Mouse (Mus musculus) liver, embryonic 11.5 days (tissue): ENCODE data around the gene Mta1. TPM values are rescaled to one million over a fixed set of nuclear protein-coding genes. Genes with fewer than 3 reads are reported as not detected.

Source experiments
- ATAC-seq: fragments of 200-750 bp; cut with Nextera tagmentation; replicated peaks from 2 replicates; pipeline ENCODE4 v1.8.0; 2017; ENCODE audit warnings: moderate number of reproducible peaks, mild to moderate bottlenecking, moderate TSS enrichment, moderate library complexity; ENCODE audit not compliant: low FRiP score
- DNase-seq: peaks from one replicate; pipeline ENCODE4 v3.0.0-alpha.2; 2017; ENCODE audit warnings: low spot score
- H3K27ac ChIP-seq: fragments of 300-500 bp; sonication (generic); 2 replicates; pipeline ENCODE4 v1.5.1; 2014; ENCODE audit warnings: mild to moderate bottlenecking, low read depth, low read length, control low read depth
- H3K27me3 ChIP-seq: fragments of 300-500 bp; sonication (generic); replicated peaks from 2 replicates; pipeline ENCODE4 v1.6.1; 2014; ENCODE audit warnings: low read length, mixed read lengths; ENCODE audit not compliant: control insufficient read depth, insufficient read depth
- H3K36me3 ChIP-seq: fragments of 300-500 bp; sonication (generic); 2 replicates; pipeline ENCODE4 v1.6.1; 2014; ENCODE audit warnings: mild to moderate bottlenecking, low read length, moderate library complexity, mixed read lengths; ENCODE audit not compliant: control insufficient read depth, insufficient read depth
- H3K4me1 ChIP-seq: fragments of 300-500 bp; sonication (generic); replicated peaks from 2 replicates; pipeline ENCODE4 v1.6.1; 2014; ENCODE audit warnings: low read length, mixed read lengths; ENCODE audit not compliant: control insufficient read depth, insufficient read depth
- H3K4me2 ChIP-seq: fragments of 300-500 bp; sonication (generic); 2 replicates; pipeline ENCODE4 v1.6.1; 2014; ENCODE audit warnings: mild to moderate bottlenecking, control low read depth, moderate library complexity
- H3K4me3 ChIP-seq: fragments of 300-500 bp; sonication (generic); 2 replicates; pipeline ENCODE4 v1.5.1; 2014; ENCODE audit warnings: low read depth, low read length, control low read depth
- H3K9ac ChIP-seq: fragments of 300-500 bp; sonication (generic); 2 replicates; pipeline ENCODE4 v1.6.1; 2014; ENCODE audit warnings: low read depth, low read length, control low read depth
- H3K9me3 ChIP-seq: fragments of 300-500 bp; sonication (generic); 2 replicates; pipeline ENCODE4 v1.6.1; 2016; ENCODE audit warnings: low read length, inconsistent platforms, mixed read lengths; ENCODE audit not compliant: control insufficient read depth
- WGBS: fragments of 180-500 bp; shearing (Covaris S2); extraction: QIAGEN DNeasy Blood & Tissue Kit; methylation state at CpG from one replicate; pipeline ENCODE4 v1.1.7; 2014; 5-methylcytosine and 5-hydroxymethylcytosine counted together
- polyA plus RNA-seq: library from polyadenylated mRNA; unstranded; fragments of >200 nt; fragmentation: Nextera tagmentation; extraction: Ambion mirVana; gene quantifications from 2 replicates; pipeline ENCODE4 v1.2.1, GENCODE M21; 2014

Mta1 gene
- 17.7 and 19.2 TPM in 2 replicates for polyA plus RNA-seq

DNA sequence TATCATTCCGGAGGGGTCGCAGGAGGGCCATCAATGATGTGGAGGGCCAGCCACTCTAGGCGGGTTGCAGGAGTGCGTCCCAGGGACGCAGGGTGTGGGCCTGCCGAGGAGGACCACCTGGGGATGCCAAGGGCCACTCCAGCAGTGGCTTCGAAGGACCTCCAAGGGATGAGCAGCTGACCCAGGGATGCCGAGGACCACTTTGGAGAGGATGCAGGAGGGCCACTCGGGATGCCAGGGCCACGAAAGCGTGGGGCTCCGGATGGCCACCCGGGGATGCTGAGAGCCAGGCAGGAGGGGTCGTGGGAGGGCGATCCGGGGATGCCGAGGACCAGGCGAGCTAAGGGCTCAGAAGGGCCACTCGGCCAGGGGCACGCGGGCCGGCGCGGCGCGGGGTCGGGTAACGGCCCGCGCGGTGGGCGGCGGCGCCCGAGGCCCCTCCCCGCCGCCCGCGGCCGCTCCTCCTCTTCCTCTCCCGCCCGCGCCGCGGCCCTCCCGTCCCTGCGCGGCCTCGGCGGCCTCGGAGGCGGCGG lies at the start of gene Mta1:
TSS of gene Mta1 (plus strand) at position 530 of the 533 bp plus-strand sequence.
- 3% methylated on average over 42 of the region's 53 CpGs for WGBS
- Histone ChIP-seq H3K4me3 (peak within 1 kb of the TSS; percentile 100), H3K27me3 (no peaks in the 10 kb centered on the region), H3K9me3 (no peaks in the 10 kb centered on the region), H3K27ac (peak within 1 kb of the TSS; percentile 93), H3K9ac (peak within 1 kb of the TSS; percentile 100), H3K4me1 (peaks cover 29% of the 10 kb centered on the region), H3K36me3 (peaks cover 10% of the 10 kb centered on the region), H3K4me2 (peak within 1 kb of the TSS; percentile 94)
- peak; percentile 74 for ATAC-seq
- peak; percentile 64 for DNase-seq

DNA sequence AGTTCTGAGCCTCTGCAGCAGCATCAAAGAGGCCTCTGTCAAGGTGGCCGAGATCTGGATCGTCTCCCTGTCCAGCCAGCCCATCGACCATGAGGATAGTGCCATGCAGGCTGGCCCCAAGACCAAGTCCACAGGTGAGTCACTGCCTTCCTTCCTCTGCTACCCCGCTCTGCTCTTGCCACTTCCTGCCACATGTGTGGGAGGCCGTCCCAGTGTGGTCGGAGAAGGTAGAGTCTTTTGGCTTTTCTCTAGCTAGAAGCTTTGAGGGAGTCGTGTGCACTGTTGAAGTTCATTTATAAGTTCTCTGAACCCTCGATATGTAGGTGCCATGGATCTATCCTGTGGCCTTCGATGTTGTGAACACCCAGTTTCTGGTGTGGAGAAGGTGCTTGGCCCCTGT lies 48.2 kb upstream of the Mta1 start:
- H3K27ac ChIP-seq, result no peak overlapping the region
- H3K27me3 ChIP-seq, result no peaks in the 10 kb centered on the region
- peaks cover 7% of the 10 kb centered on the region; the same call in 1 of the 2 replicates for H3K36me3 ChIP-seq
- H3K9ac ChIP-seq, result no peak overlapping the region
- DNase-seq (no peak), ATAC-seq (no peak)
- no peaks in the 10 kb centered on the region for H3K9me3 ChIP-seq
- no peak overlapping the region for H3K4me2 ChIP-seq
- no peak overlapping the region for H3K4me3 ChIP-seq
- 82% methylated on average over 9 of the region's 9 CpGs for WGBS
- H3K4me1 ChIP-seq, result no peaks in the 10 kb centered on the region

DNA sequence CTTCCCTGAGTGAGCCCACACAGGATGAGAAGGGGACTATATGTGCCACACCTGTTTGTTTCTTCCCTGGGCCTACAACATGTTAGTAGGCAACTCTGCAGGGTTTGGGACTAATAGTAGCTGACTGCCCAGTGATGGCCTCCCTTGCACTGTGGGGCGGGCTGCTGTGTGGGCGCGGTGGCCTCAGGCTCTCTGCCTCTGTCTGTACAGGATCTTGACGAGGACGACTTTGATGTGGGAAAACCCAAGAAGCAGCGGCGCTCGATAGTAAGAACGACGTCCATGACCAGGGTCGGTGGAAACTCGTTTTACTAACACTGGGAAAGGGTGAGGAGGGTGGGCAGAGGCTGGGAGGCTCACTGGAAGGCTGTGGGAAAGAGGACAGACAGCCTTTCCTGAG lies 47.4 kb upstream of the Mta1 start:
- H3K9me3 ChIP-seq, result no peaks in the 10 kb centered on the region
- no peak for ATAC-seq
- H3K9ac ChIP-seq, result no peak overlapping the region
- 88% methylated on average over 12 of the region's 12 CpGs for WGBS
- no peaks in the 10 kb centered on the region for H3K27me3 ChIP-seq
- no peaks in the 10 kb centered on the region for H3K4me1 ChIP-seq
- no peak overlapping the region for H3K4me3 ChIP-seq
- H3K36me3 ChIP-seq, result peaks cover 7% of the 10 kb centered on the region; the same call in 1 of the 2 replicates
- H3K4me2 ChIP-seq, result no peak overlapping the region
- no peak overlapping the region for H3K27ac ChIP-seq
- no peak for DNase-seq

DNA sequence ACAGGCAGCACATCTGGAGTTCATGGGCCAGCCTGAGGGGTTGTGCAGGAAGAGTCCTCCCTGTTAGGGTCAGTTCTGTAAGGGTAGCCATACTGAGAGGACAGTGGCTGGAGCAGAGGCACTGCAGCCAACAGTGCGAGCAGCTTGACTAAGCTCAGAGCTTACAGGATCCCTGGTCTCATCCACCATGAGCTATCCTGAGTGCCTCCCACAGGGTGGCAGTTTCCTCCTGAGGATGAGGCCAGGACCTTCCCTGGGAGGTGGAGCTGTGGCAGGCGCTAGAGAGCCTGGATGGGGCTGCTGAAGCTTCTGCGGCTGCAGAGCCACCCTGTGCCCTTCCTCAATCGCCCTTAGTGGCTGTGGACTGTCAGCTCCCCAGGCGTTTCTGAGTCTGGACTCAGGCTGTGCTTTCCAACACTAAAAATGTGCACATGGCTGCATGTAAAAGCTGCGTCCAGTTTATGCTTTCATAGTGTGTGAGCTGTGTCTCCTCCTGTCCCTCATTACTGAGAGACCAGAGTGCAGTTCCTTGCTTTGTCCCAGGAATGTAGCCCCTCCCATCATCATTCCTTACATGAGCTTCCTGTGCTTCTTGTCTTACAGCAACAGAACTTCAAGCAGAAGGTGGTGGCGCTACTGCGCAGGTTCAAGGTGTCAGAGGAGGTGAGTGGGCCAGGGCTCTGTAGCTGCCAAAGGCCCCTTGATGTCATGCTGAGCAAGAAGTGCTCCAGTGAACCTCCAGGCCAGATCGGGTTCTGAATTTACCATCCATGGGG lies 46.3 kb upstream of the Mta1 start:
- 58% methylated on average over 9 of the region's 9 CpGs for WGBS
- Histone ChIP-seq H3K36me3 (peaks cover 7% of the 10 kb centered on the region; the same call in 1 of the 2 replicates), H3K4me1 (no peaks in the 10 kb centered on the region), H3K27ac (no peak overlapping the region), H3K4me2 (no peak overlapping the region), H3K27me3 (no peaks in the 10 kb centered on the region), H3K9ac (no peak overlapping the region), H3K4me3 (no peak overlapping the region), H3K9me3 (no peaks in the 10 kb centered on the region)
- DNase-seq (no peak), ATAC-seq (no peak)

DNA sequence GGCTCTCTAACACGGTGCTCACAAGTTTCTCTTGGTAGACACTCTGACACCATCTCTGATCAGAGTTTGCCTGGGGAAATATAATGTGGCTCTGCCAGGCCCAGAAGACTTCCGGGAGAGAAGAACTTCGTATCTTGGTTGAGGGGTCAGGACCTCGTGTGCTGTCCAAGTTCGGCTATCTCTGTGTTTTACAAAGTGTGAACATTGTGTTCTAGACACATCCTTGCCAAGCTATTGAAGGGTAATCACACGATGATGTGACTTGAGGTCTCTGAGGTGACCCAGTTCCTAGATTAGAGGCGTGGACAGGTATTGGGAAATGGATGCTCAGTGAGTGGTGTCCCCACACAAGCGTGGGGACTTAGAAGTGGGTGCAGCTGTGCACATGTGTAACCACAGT lies 42.0 kb upstream of the Mta1 start:
- no peak overlapping the region for H3K9ac ChIP-seq
- no peak overlapping the region for H3K27ac ChIP-seq
- no peak overlapping the region for H3K4me3 ChIP-seq
- no peaks in the 10 kb centered on the region for H3K27me3 ChIP-seq
- H3K36me3 ChIP-seq, result peaks cover 16% of the 10 kb centered on the region
- no peak for ATAC-seq
- H3K9me3 ChIP-seq, result no peaks in the 10 kb centered on the region
- H3K4me2 ChIP-seq, result no peak overlapping the region
- no peak for DNase-seq
- H3K4me1 ChIP-seq, result peaks cover 10% of the 10 kb centered on the region
- WGBS, result 85% methylated on average over 8 of the region's 8 CpGs

DNA sequence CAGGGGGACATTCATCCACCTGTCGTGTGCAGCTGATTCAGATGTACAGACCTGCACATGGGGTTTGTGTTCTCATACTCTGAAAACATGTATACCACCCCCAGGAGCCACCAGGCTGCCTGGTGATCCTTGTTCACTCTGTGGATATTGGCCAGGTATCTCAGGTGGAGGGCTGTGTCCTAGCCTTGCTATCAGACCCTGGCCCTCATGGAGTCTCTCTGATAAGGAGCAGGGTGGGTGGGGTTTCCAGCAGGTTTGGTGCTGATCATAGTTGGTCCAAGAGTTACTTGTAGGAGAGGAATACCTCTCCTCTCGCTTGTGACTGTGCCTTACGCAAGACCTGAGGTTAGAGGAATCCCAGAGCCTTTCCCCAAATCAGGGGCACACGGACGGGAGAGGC lies 37.9 kb upstream of the Mta1 start:
- Histone ChIP-seq H3K4me3 (no peak overlapping the region), H3K27me3 (no peaks in the 10 kb centered on the region), H3K27ac (no peak overlapping the region), H3K9ac (no peak overlapping the region), H3K36me3 (peaks cover 25% of the 10 kb centered on the region), H3K9me3 (no peaks in the 10 kb centered on the region), H3K4me2 (0 out of 2 replicates have a peak overlapping the region, but pooled peaks have one; percentile 16), H3K4me1 (peaks cover 10% of the 10 kb centered on the region)
- DNase-seq (no peak), ATAC-seq (peak; percentile 83)
- 82% methylated on average over 5 of the region's 5 CpGs for WGBS

DNA sequence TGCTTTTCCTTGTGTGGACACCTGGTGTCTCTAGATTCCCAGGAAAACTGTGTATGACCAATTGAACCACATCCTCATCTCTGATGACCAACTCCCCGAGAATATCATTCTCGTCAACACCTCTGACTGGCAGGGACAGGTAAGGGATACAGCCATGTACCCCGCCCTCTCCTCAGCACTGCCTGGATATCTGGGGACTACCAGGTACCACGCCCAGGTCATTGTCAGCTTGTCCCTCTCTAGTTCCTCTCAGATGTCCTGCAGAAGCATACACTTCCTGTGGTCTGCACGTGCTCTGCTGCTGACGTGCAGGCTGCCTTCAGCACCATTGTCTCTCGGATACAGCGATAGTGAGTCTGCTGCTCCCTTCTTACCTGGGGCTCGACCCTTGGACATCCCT lies 36.5 kb upstream of the Mta1 start:
- Histone ChIP-seq H3K4me3 (no peak overlapping the region), H3K27me3 (no peaks in the 10 kb centered on the region), H3K27ac (no peak overlapping the region), H3K9ac (no peak overlapping the region), H3K4me1 (peaks cover 10% of the 10 kb centered on the region), H3K4me2 (no peak overlapping the region), H3K9me3 (no peaks in the 10 kb centered on the region), H3K36me3 (peaks cover 27% of the 10 kb centered on the region)
- WGBS, result 80% methylated on average over 9 of the region's 9 CpGs
- DNase-seq (no peak), ATAC-seq (no peak)

DNA sequence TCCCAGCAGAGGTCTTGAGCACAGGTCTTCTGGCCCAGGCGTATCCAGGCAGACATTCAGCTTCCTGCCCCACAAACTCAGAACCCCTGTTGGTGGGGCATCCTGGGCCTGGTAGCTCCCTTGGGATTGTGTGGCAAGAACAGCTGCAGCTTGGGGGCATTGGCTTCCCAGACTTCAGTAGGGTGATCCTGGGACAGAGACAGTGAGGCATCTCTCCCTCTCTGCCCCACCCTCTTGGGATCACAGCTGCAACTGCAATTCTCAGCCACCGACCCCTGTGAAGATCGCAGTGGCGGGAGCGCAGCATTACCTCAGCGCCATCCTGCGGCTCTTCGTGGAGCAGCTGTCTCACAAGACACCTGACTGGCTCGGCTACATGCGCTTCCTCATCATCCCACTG lies 35.9 kb upstream of the Mta1 start:
- Histone ChIP-seq H3K4me3 (no peak overlapping the region), H3K27ac (no peak overlapping the region), H3K9ac (no peak overlapping the region), H3K36me3 (peaks cover 27% of the 10 kb centered on the region), H3K4me1 (peaks cover 10% of the 10 kb centered on the region), H3K9me3 (no peaks in the 10 kb centered on the region), H3K4me2 (no peak overlapping the region), H3K27me3 (no peaks in the 10 kb centered on the region)
- ATAC-seq (no peak), DNase-seq (no peak)
- 90% methylated on average over 10 of the region's 10 CpGs for WGBS

DNA sequence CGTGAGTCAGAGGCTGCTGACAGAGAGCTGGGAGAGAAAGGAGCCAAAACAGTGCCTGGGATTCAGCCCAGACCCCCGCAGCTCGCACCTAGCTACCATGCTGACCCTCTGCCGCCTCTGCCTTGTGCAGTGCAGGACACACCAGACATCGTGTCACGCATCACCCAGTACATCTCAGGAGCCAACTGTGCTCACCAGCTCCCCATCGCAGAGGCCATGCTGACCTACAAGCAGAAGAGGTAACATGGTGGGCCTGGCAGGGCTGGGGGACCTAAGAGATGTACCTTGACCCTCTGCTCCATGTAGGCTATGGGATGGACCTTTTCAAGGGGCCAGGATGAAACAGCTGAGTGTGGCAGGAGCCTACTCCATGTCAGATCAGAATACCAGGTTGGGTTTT lies 34.4 kb upstream of the Mta1 start:
- Histone ChIP-seq H3K9me3 (no peaks in the 10 kb centered on the region), H3K4me3 (no peak overlapping the region), H3K36me3 (peaks cover 22% of the 10 kb centered on the region), H3K4me1 (peaks cover 10% of the 10 kb centered on the region), H3K27me3 (no peaks in the 10 kb centered on the region), H3K9ac (no peak overlapping the region), H3K4me2 (no peak overlapping the region), H3K27ac (no peak overlapping the region)
- no peak for DNase-seq
- WGBS, result 93% methylated on average over 7 of the region's 7 CpGs
- ATAC-seq, result no peak
